Mouse (Mus musculus) megakaryocyte-erythroid progenitor cell, adult 5-6 weeks (primary cell): ENCODE measurements around the gene Ints3. TPM values are rescaled to one million over a fixed set of nuclear protein-coding genes. Genes with fewer than 3 reads are reported as not detected.

Experiments
- ATAC-seq: replicated peaks from 2 replicates; pipeline ENCODE4 v1.8.0; 2016; ENCODE audit warnings: mild to moderate bottlenecking, inconsistent platforms; ENCODE audit not compliant: severe bottlenecking, poor library complexity, low FRiP score, low TSS enrichment
- total RNA-seq, 2 experiments: library from RNA; stranded (forward) in 1 of 2; stranded (reverse) in 1 of 2; fragments of 200-1000, 215-1000 nt in 1 of 2; fragments of >200 nt in 1 of 2; fragmentation: Nextera tagmentation in 1 of 2; gene quantifications; 2 replicates each; pipeline ENCODE4 v1.2.3; 2014 to 2017

Gene Ints3
- total RNA-seq, 2 experiments from 2014 or later = 23.2 to 39.0 TPM

DNA sequence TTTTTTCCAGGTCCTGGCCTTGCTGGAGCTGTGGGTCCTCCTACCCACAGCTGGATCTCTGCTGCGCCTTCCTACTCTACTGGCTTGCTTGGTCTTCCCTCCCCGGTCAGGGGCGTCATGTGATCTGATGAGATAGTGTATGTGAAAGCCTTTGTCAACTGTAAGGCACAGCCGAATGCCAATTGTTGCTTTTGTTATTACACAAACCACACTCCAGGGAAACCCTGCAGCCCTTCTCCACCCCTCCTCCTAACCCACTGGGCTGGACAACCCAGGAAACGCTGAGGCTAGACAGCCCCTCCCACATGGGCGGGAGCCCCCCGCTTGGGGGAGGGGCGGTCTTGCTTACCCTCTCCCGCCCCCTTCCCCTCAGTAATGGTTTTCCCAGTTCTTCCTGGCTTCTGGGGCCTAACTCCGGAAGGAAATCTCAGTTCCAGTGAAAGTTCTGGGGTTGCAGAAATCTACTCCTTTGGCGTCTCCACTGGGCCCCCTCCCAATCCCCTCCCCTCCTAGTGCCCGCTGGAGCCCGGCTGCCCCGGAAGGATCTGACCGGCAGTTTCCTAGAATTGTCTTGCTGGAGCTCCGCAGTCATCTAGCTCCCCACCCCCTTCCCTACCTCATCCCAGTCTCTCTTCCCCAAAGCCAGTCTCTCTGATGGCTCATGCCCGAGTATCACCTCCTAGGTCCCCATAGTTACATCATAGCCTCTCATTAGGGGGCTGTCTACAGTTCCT, 13.1 kb upstream of the Ints3 start:
- ATAC-seq = peak; percentile 87

DNA sequence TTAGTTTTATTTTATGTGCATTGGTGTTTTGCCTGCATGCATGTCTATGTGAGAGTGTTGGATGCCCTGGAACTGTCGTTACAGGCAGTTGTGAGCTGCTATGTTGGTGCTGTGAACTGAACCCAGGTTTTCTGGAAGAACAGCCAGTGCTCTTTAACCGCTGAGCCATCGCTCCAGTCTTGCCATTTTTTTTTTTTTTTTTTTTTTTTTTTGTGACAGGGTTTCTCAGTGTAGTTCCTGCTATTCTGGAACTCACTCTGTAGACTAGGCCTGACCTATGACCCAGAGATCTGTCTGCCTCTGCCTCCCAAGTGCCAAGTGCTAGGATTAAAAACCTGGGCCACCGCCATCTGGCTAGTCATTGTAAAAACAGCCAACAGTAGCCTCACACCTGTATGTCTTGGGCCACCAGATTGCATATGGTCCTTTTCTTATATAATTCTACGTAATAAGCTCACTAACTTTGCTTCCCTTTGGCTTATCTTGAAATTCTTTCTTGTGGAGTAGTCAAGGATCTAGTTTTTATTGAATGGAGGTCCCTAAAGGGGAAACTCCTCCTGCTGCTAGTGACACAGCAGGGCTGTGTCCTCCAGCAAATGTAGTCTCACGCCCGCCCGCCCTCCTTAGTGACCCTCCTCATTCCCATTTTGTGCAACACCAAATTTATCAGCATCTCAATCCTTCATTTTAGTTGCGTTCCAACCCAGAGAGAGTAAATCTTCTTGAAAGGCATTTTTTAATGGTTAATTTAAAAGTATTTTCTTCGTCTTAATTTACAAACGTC, 12.2 kb upstream of the Ints3 start:
- no peak for ATAC-seq

DNA sequence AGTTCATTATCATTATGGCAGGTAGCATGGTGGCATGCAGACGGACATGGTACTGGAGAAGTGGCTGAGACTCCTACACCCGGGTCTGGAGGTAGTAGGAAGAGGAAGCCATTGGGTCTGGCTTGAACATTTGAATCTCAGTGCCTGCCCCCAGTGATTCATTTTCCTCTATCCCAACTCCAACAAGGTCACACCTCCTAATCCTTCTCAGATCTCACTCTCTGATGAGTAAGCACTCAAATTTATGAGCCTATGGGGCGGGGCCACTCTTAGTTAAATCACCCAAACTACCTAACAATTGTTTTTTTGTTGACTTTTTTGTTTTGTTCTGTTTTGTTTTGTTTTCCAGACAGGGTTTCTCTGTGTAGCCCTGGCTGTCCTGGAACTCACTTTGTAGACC, 10.6 kb upstream of the Ints3 start:
- ATAC-seq = no peak

DNA sequence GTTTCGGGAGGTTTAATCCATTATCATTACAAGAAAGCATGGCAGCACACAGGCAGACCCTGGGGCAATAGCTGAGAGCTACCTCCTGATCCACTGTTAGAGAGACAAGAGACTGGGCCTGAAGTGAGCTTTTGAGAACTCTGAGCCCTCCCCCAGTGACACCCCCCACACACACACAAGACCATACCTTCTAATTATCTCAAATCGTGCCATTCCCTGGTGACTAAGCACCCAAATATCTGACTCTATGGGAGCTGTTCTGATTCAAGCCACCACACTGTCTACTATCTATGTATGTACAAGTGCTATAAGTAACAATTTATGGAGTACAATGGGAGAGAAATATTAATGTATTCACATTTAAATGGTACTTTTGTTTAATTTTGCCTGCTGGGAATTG, 7.3 kb upstream of the Ints3 start:
- no peak for ATAC-seq

DNA sequence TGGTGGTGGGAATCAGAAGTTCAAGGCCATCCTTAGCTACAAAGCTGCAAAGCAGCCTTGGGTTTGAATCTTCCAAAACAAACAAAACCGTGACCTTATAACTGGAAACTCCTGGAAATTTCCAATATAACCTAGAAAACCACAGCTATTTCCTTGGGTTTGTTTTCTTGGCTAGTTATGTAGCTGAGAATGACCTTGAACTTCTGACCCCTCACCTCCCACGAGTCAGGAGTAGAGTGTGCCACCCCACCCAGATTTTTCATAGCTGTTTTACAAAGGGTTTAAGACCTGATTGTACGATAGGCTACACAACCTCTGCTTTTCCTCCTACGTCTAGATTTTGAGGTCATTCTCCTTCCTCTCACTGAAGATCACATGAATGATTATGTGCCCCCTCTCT, 3.7 kb upstream of the Ints3 start:
- ATAC-seq = no peak

DNA sequence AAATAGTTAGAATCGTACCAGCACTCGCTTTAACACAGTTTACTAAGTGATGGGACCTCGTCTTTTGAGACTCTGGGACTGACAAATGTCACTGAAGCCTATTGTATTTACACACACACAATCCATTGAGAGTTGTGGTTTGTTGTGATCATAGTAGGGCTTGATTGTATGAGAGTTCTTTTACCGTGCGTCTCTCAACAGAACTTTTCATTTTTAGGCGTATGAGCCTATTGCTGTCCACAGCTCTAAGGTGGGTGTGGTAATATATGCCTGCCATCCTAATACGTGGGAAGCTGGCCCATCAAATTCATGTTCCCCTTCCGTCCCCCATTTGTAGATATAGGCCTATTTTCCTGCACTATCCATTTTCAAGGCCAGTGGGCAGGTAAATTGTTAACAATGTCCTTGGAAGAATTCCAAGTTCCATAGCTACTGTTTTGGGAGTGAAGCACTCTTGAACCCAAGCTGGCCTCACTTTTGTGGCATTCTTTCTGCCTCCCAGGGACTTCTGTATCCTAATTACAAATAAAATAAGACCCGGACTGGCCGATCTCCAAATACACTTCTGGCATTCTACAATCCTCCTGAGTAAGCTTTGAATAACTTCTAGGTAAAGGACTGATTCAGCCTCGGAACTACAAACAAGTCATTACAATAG, 780 bp upstream of the Ints3 start:
- no peak for ATAC-seq

DNA sequence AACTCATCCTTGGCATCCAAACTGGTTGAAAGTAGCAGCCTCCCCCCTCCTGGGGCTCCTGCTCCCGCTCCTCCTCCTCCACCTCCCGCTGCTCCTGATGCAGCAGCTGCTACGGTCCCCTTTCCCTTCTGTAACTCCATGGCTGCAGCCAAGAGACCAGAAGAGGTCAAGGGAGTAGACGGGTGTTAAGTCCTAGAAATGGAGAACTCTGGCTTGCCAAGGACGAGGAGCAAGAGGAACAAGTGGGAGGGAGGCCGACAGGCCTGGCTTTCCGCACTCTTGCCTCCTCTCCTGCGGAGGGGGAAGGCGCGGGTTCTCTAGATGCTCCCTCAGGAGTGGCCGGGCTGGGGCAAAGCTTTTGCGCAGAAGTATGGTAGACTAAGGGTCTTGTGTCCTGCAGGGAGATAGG, 607 bp downstream of the Ints3 start:
- peak; percentile 44 for ATAC-seq

DNA sequence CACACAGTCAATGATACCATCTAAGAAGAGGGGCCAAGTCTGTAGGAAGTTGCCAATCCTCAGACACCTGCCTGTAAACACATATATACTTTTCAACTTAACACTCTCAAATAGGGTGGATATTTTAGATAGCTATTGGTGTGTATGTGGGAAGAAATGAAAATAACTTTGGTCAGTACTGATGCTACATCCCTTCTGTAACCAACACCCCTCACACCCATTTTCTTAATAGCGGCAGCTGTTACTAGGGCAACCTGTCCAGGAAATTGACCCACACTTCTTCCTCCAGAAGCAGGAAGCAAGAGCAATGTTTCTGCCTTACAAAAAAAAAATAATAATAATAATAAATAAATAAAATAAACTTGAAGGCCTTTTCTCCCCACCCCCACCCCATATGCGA, 1.1 kb downstream of the Ints3 start:
- ATAC-seq = no peak

DNA sequence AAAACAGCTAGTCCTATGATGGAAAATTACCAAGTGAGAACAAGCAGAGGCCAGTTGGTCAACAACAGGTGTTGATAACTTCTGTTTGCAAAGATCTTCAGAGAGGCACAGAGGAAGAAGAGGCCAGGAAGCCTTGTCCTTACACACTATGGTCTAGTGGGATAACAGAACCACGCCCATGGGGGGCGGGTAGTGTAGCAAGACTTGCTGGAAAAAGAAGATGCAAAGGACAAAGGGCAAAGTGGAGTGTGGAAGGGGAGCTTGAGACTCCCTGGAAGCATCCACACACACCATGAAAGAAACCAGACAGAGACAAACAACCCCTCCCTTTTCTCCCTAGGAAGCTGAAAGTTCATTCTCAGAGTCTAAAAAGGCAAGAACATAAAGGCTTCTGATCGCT, 3.8 kb downstream of the Ints3 start:
- no peak for ATAC-seq

DNA sequence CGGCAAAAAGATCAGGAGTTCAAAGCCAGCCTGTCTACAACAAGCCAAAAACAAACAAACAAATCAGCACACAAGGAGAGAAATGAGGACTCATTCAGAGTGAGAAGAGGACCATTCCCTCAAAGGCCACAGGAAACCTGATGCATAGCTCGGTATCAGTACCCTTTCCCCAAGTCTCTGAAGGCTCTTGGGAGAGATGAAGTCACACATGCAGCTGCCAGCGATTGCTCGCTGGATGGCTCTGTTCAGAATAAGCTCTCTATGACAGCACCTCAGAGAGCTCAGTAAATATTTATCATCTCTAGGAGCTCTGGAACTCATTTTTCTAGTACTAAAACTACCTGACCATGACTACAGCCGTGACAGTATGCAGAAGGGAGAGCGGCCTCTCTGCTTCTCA, 5.2 kb downstream of the Ints3 start:
- ATAC-seq = no peak

DNA sequence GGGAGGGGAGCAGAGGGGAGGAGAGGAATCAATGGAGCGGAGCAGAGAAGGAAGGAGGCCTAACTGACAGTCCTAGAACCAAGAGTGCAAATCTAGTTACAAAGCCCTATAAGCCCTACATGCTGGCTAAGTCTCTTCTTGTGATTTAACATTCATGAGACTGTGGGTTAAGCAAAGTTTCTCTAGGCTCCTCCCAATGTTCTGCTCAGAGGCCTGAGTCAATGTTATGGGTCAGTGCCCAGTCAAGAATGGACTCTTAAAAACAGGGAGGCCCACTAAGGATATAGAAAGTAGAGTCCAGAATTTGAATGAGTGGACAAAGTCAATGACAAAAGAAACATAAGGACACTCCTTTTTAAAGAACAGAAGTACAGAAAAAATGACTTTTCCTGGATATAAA, 5.8 kb downstream of the Ints3 start:
- no peak for ATAC-seq

DNA sequence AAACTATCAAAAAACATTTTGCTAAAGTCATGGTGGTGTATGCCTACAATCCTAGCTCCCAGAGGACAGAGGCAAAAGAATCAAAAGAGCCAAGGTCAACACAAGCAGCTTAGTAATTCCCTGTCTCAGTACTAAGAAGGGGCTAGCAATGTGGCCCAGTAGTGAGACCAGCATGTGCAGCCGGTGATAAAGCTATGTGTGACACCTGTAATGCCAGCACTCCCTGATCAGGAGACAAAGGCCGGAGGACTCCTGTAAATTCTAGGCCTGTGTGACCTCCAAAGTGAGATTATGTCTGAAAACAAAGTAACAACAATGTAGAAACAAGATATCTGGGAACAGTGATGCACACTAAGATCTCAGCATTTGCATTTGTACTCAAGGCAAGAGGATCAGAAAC, 7.9 kb downstream of the Ints3 start:
- ATAC-seq = no peak

DNA sequence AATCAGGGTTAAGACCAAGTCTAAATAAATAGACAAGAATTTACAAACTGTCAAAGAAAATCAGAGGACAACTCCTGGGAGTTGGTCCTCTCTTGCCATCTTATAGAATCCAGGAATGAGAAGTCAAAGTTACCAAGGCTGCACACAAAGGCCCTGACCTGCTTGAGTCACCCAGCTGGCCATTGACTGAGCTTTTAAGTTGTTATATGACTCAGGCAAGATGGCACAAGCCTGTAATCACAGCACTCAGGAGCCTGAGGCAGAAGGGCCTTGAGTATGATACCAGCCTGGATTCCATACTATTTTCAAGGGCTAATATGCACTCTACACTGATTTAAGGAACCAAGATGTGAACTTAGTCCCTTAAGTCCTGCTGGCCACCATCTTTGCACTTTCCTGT, 9.9 kb downstream of the Ints3 start:
- ATAC-seq = no peak

DNA sequence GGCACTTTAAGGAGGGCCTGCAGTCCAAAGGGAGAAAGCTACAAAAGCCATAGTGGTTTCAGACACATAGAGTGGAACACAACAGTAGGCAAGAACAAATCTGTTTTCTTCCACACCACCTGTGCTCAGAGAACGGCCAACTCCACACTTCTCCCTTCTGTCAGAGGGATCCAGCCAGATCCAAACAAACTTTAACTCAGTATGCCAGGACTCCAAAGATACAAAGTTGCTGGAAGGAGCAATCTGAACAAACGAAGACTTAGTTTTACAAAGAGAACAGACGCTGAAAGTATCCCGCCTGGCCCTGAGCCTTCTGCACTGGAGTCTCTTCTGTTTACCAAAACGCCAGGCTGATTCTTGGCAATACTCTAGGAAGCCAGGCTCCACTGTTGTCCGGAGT, 12.7 kb downstream of the Ints3 start:
- no peak for ATAC-seq

DNA sequence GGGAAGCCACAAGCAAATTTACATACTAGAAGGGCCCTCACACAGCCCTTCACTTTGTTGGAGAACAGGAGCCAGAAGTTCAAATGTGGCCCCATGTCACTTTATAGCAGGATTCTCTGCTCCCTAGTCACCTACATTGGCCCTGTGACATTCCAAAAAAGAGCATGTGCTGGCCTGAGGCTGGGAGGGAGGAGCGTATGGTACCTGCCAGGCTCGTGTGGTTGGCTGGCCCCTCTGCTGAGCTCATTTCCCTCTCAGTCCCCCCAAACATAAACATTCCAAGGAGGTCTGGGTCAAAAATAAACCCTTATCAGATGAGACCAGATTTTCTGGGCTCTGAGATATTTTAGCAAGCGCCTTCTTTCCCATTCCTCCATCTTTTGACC, 20.4 kb downstream of the Ints3 start:
- ATAC-seq = peak; percentile 31; the same call in 1 of the 2 replicates

DNA sequence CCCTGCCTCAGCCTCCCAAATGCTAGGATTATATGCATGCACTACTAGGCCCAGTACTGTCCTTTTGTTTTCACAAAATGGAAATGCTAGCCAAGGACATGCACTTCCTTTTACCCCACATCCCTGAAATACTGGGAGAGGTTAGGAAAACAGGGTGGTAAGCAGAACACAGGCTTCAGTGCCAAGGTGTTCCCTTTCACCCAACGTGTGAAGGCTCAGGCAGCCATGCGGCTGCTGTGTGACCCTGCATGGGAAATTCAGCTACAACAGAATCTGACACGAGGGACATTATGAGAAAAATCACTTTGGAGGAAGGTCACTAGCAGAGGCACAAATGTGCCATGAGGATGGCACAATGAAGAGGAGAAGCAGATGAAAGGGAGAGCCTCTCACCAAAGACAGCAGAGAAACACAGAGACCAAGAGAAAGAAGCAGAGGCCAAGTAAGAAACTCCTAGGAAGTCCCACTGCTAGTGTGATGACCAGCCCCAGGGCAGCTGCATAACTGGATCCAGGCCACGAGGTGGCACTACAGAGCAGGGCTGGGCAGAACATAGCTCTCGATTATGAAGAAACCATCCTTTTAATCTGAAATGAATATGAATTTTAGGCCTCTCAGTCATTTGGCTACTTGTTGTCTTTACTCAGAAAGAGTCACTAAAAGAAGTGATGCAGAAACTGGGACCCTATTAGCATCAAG, 21.0 kb downstream of the Ints3 start:
- peak; percentile 86 for ATAC-seq

DNA sequence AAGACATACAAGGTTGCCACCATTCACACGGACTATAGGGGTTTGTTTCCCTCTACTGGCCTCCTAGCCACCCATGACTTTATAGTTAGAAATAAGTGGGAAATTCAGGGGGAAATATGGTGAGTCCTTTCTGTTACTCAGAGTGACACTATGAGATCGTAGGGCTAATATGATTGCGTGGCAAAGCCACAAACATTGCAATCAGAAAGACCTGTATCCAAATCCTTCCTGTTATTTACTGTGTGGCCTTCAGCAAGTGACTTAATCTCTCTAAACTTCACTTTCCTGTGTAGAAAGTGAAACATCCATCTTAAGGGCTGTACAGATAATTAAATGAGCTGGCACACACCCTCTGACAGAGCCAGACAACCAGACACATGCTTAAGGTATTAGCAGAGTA, 24.7 kb downstream of the Ints3 start:
- no peak for ATAC-seq

DNA sequence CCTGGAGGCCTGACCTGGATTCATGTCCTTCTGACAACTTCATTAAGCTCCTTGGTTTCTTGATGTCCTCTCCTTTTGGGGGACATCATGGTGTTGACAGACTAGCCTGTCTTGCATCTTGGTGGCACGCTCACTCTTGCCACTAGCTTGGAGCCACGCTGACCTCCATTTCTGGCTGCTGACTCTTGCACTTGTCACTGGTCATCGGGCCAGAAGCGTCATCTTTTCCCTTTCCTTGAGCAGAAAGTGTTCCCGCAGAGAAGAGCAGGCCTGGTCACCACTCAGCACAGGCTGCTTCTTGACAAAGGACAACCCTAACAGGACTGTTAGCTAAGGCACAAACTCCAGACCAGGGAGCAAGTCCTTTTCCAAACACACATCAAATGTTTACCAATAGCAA, 27.0 kb downstream of the Ints3 start:
- no peak for ATAC-seq

DNA sequence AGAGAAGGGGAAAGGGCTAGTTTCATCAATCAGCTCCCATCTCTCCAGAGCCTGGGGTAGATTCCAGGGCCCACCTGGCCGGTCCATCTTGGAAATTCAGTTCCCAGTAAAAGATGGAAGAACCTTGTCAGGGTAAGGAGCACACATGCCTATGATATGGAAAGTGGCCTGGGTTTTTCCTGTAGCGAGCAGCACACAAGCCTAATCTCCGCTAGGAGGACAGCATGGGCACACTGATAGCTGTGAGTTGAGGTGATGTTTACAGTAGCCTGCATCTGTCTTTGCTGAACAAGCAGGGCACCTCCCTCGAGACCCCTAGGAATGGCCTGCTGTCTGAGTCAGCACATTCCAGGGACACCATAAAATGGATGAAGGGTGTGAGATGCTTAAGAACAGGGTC, 28.8 kb downstream of the Ints3 start:
- ATAC-seq = no peak

DNA sequence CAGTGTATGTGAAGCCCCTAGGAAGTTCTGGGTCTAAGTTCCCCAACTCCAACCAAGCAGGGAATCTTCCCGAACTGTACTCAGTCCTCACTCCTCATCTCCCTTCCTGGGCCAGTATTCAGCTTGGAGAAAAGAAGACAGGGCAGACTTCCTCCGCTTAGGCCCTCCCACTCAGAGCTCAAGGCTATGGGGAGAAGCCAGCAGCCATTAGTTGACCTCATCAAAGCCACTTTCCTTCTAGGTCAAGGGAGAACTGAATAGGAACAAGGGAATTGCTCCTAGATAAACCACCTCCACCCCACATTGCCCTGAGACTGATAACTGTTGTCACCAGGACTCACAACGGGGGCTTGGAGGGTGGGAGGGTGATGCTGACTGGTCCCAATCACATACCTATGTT, 29.3 kb downstream of the Ints3 start:
- no peak for ATAC-seq
